Mouse (Mus musculus) thymus, adult 2 months (tissue): Measurements from ENCODE around the gene Rhbg. TPM values are rescaled to one million over a fixed set of nuclear protein-coding genes. Genes with fewer than 3 reads are reported as not detected.
"Not testable (repeated sequence)": the region's sequence is repeated elsewhere in the genome, so short reads cannot be mapped to it uniquely, and the experiment has no call there.

ENCODE experiments used
- DNase-seq: peaks from one replicate; pipeline ENCODE4 v3.0.0; 2021
- H3K27ac ChIP-seq: fragments of 200-500 bp; 2 replicates; pipeline ENCODE4 v1.5.1; 2012; ENCODE audit warnings: low read length, control low read depth; ENCODE audit not compliant: control insufficient read depth, insufficient read depth
- H3K27me3 ChIP-seq: fragments of 200-500 bp; 2 replicates; pipeline ENCODE4 v1.6.1; 2012; ENCODE audit warnings: mild to moderate bottlenecking, low read length, moderate library complexity, mixed read lengths; ENCODE audit not compliant: control insufficient read depth, insufficient read depth
- H3K36me3 ChIP-seq: fragments of 200-500 bp; 2 replicates; pipeline ENCODE4 v1.6.1; 2012; ENCODE audit warnings: mild to moderate bottlenecking, low read length, moderate library complexity; ENCODE audit not compliant: control insufficient read depth, insufficient read depth
- H3K4me1 ChIP-seq: fragments of 200-500 bp; replicated peaks from 2 replicates; pipeline ENCODE4 v1.6.1; 2012; ENCODE audit warnings: low read length; ENCODE audit not compliant: control insufficient read depth, insufficient read depth
- H3K4me3 ChIP-seq: fragments of 200-500 bp; 2 replicates; pipeline ENCODE4 v1.5.1; 2012; ENCODE audit warnings: mild to moderate bottlenecking, low read length, control low read depth, moderate library complexity; ENCODE audit not compliant: control insufficient read depth, insufficient read depth
- CTCF ChIP-seq: fragments of 200-500 bp; IDR thresholded peaks from 2 replicates; pipeline ENCODE4 v1.5.1; 2012; ENCODE audit warnings: mild to moderate bottlenecking, control low read depth, low read length, moderate library complexity, borderline replicate concordance; ENCODE audit not compliant: control insufficient read depth, poor library complexity, insufficient read depth; ENCODE audit errors: extremely low read depth
- POLR2A ChIP-seq: fragments of 200-500 bp; IDR thresholded peaks from 2 replicates; pipeline ENCODE4 v1.6.1; 2012; ENCODE audit warnings: mild to moderate bottlenecking, low read length, control low read depth, moderate library complexity; ENCODE audit not compliant: control insufficient read depth, poor library complexity, insufficient read depth; ENCODE audit errors: extremely low read depth
- WGBS: fragments of 180-500 bp; shearing (Covaris S2); methylation state at CpG from one replicate; pipeline ENCODE4 v1.1.7; 2018; 5-methylcytosine and 5-hydroxymethylcytosine counted together
- polyA plus RNA-seq: library from polyadenylated mRNA; depleted of rRNA; stranded (reverse); fragments of >200 nt; gene quantifications from 2 replicates; pipeline ENCODE4 v1.2.3, GENCODE M21; 2012; rRNA removed

Rhbg gene
- 2.5 and 2.7 TPM in 2 replicates for polyA plus RNA-seq

- TF ChIP-seq POLR2A (no peak), CTCF (no peak)
- H3K27me3 ChIP-seq: no peaks in the 10 kb centered on the region; the same call in 1 of the 2 replicates
- H3K36me3 ChIP-seq: no peaks in the 10 kb centered on the region
- H3K4me1 ChIP-seq: no peaks in the 10 kb centered on the region
- WGBS: 1% methylated on average over 34 of the region's 34 CpGs
- H3K27ac ChIP-seq: no peak within 1 kb of the TSS
- no peak for DNase-seq
- 0 out of 2 replicates have a peak within 1 kb of the TSS, but pooled peaks have one; percentile 17 for H3K4me3 ChIP-seq
Observed at GRCm38 (mm10) chr3:88254268-88254926, at the start of gene Rhbg. Rhbg (minus strand) TSS chr3:88254709.

GRCm38 (mm10) chr3:88299172-88299571 lies 44.7 kb upstream of the Rhbg start:
- Histone ChIP-seq H3K36me3 (peaks cover 44% of the 10 kb centered on the region), H3K4me1 (peaks cover 3% of the 10 kb centered on the region), H3K27ac (no peak overlapping the region), H3K27me3 (no peaks in the 10 kb centered on the region), H3K4me3 (no peak overlapping the region)
- no peak for DNase-seq
- 96% methylated on average over 1 of the region's 1 CpGs for WGBS
- no peak for TF ChIP-seq CTCF
- no peak for TF ChIP-seq POLR2A

- TF ChIP-seq POLR2A: no peak
- no peak for TF ChIP-seq CTCF
- H3K27me3 ChIP-seq: no peaks in the 10 kb centered on the region
- H3K4me3 ChIP-seq: peak overlapping the region; percentile 83
- WGBS: under 1% methylated on average over 30 of the region's 30 CpGs
- H3K4me1 ChIP-seq: peaks cover 3% of the 10 kb centered on the region
- DNase-seq: no peak
- peak overlapping the region; percentile 80 for H3K27ac ChIP-seq
- peaks cover 28% of the 10 kb centered on the region for H3K36me3 ChIP-seq
Observed at GRCm38 (mm10) chr3:88297321-88297851, 42.9 kb upstream of the Rhbg start.

GRCm38 (mm10) chr3:88296561-88297318 lies 42.2 kb upstream of the Rhbg start, which contains the start of the genes Tsacc and Cct3:
Tsacc (minus strand) TSS chr3:88296999.
Cct3 (plus strand) TSS chr3:88297116.
- no peak for TF ChIP-seq CTCF
- TF ChIP-seq POLR2A: peak; percentile 65
- no peaks in the 10 kb centered on the region for H3K27me3 ChIP-seq
- H3K4me3 ChIP-seq: peak within 1 kb of the TSS; percentile 83
- peaks cover 21% of the 10 kb centered on the region for H3K36me3 ChIP-seq
- peak within 1 kb of the TSS; percentile 90 for H3K27ac ChIP-seq
- peaks cover 3% of the 10 kb centered on the region for H3K4me1 ChIP-seq
- peak; percentile 93 for DNase-seq
- under 1% methylated on average over 44 of the region's 44 CpGs for WGBS

- H3K27ac ChIP-seq: peak overlapping the region; percentile 90
- peaks cover 3% of the 10 kb centered on the region for H3K4me1 ChIP-seq
- H3K27me3 ChIP-seq: no peaks in the 10 kb centered on the region
Observed at GRCm38 (mm10) chr3:88296110-88296560, 41.6 kb upstream of the Rhbg start.

GRCm38 (mm10) chr3:88295272-88295671 lies 40.8 kb upstream of the Rhbg start:
- not testable (repeated sequence) for DNase-seq, H3K36me3 ChIP-seq, H3K4me1 ChIP-seq, H3K4me3 ChIP-seq, H3K27ac ChIP-seq, H3K27me3 ChIP-seq
- 28% methylated on average over 1 of the region's 1 CpGs for WGBS

More at GRCm38 (mm10) chr3:88296110-88296560, 41.6 kb upstream of the Rhbg start:
- TF ChIP-seq POLR2A: no peak
- TF ChIP-seq CTCF: no peak
- Histone ChIP-seq H3K4me3 (peak overlapping the region; percentile 57), H3K36me3 (peaks cover 15% of the 10 kb centered on the region)
- DNase-seq: no peak
- WGBS: under 1% methylated on average over 12 of the region's 12 CpGs

- TF ChIP-seq CTCF (no peak), POLR2A (no peak)
- Histone ChIP-seq H3K27me3 (no peaks in the 10 kb centered on the region), H3K36me3 (no peaks in the 10 kb centered on the region), H3K4me1 (no peaks in the 10 kb centered on the region), H3K4me3 (no peak overlapping the region), H3K27ac (no peak overlapping the region)
- WGBS: 54% methylated on average over 4 of the region's 4 CpGs
- peak; percentile 31 for DNase-seq
Observed at GRCm38 (mm10) chr3:88291970-88292369, 37.5 kb upstream of the Rhbg start.

GRCm38 (mm10) chr3:88288133-88288713 lies 33.7 kb upstream of the Rhbg start:
- not testable (repeated sequence) for DNase-seq, H3K27me3 ChIP-seq, H3K4me3 ChIP-seq, H3K4me1 ChIP-seq, H3K36me3 ChIP-seq, H3K27ac ChIP-seq
- 63% methylated on average over 9 of the region's 10 CpGs for WGBS
